Comparison of ENCODE assay signal across 15 mouse cellular contexts in genomic region chr5:113479075-113479474, GRCm38 (mm10). TPM values are rescaled to one million over a fixed set of nuclear protein-coding genes. Genes with fewer than 3 reads are reported as not detected.
"Had no signal": no experiment of that assay in that cellular context is flagged by ENCODE, and none has a peak within 500 bp of the region (broad histone marks: within the 10 kb centered on the region; RNA-seq: fewer than 3 reads in every experiment).

No protein-coding gene starts in this region.

- H3K9me3 ChIP-seq: liver, embryonic 13.5 days; lung, embryonic 15.5 days; stomach, embryonic 15.5 days had no signal

- H3K4me3 ChIP-seq: layer of hippocampus, adult 2 months; limb, embryonic 12.5 days; liver, embryonic 13.5 days; lung, embryonic 15.5 days; stomach, embryonic 15.5 days had no signal

- H3K27ac ChIP-seq: kidney, postnatal 0 days; layer of hippocampus, adult 2 months; limb, embryonic 12.5 days; liver, embryonic 13.5 days; lung, embryonic 15.5 days; stomach, embryonic 15.5 days had no signal

- H3K27me3 ChIP-seq: limb, embryonic 12.5 days; liver, embryonic 13.5 days; lung, embryonic 15.5 days; stomach, embryonic 15.5 days had no signal

- H3K4me1 ChIP-seq: liver, embryonic 13.5 days; stomach, embryonic 15.5 days had no signal

- H3K9ac ChIP-seq: limb, embryonic 12.5 days; liver, embryonic 13.5 days; liver, postnatal 0 days; lung, embryonic 15.5 days; stomach, embryonic 15.5 days had no signal

- DNase-seq: kidney, adult 18-20 months; kidney, postnatal 4 days; liver; liver, embryonic 13.5 days; liver, postnatal 0 days; lung, postnatal 14 days; right cerebral cortex, postnatal 14 days; thymus, adult 2 months; thymus, postnatal 36 days had no signal

- H3K36me3 ChIP-seq: limb, embryonic 12.5 days; liver, embryonic 13.5 days; lung, embryonic 15.5 days; stomach, embryonic 15.5 days had no signal

- ATAC-seq: liver, postnatal 0 days had no signal

- H3K4me2 ChIP-seq: limb, embryonic 12.5 days; liver, embryonic 13.5 days; lung, embryonic 15.5 days; stomach, embryonic 15.5 days had no signal

RNA-seq across cellular contexts. Expression of gene Wscd2, which starts 11.1 kb away (rescaled TPM):
- total RNA-seq: megakaryocyte-erythroid progenitor cell, adult 5-6 weeks had no signal
- polyA plus RNA-seq: liver, postnatal 0 days had no signal
